Mouse (Mus musculus) CH12.LX (cell line): Measurements from ENCODE around the gene Hivep2.

Experiments
- CTCF ChIP-seq, 2 experiments: IDR thresholded peaks in 1 of 2; conservative IDR thresholded peaks in 1 of 2; 2 replicates each; pipeline ENCODE4 v1.5.1; 2011 to 2012; ENCODE audit warnings: low read depth in 2 of 2, low read length in 2 of 2, improper control_type of control experiment in 1 of 2, inconsistent platforms in 1 of 2, mild to moderate bottlenecking in 1 of 2, moderate library complexity in 1 of 2
- EP300 ChIP-seq: IDR thresholded peaks from 2 replicates; pipeline ENCODE4 v1.6.1; 2011; ENCODE audit warnings: low read length, improper control_type of control experiment
- ETS1 ChIP-seq: conservative IDR thresholded peaks from 2 replicates; pipeline ENCODE4 v1.6.1; 2012; ENCODE audit warnings: low read depth, mild to moderate bottlenecking, inconsistent platforms, low read length, improper control_type of control experiment, moderate library complexity
- ZC3H11A ChIP-seq: IDR thresholded peaks from 2 replicates; pipeline ENCODE4 v1.6.1; 2012; ENCODE audit warnings: low read depth, mild to moderate bottlenecking, inconsistent platforms, low read length, improper control_type of control experiment

DNA sequence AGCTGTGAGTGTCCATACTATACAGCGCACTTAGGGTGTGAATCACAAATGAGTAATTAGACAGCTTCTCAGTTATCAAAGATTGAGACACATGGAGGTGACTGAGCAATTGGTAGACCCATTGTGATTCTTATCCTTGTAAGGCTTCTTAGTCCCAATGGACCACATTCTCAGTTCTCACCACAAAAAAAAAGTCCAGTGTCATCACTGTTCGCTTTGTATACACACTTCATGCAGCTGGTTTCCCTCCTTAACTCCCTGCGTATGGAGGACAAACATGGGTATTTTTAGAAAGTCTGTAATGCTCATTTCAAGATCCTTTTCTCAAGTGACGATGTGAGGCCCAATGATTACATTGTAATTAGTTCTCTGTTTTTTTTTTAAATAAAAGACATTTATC is 226.3 kb downstream of the Hivep2 start:
- TF ChIP-seq CTCF (conservative IDR thresholded peaks at IDR 0.05 in 1 of 2, IDR thresholded peaks at IDR 0.05 in 1 of 2; ENCODE audit: low read depth in 2 of 2, low read length in 2 of 2), result no peak
- no peak for TF ChIP-seq ETS1
- TF ChIP-seq ZC3H11A, result no peak
- TF ChIP-seq EP300, result no peak
